Mouse (Mus musculus) 3T3-L1 (cell line): ENCODE data around the gene Gm20388.
A peak's percentile ranks its signal among the peaks of the same experiment; 100 is the strongest.

Source experiments
- DNase-seq: peaks from one replicate; pipeline ENCODE4 v3.0.0-alpha.2; 2015; ENCODE audit warnings: low read depth, low spot score

Gene Gm20388

GRCm38 (mm10) chr8:121740721-121741120 is 1830.1 kb downstream of the Gm20388 start:
- no peak for DNase-seq

GRCm38 (mm10) chr8:121749501-121749900 is 1838.9 kb downstream of the Gm20388 start:
- DNase-seq: no peak

- DNase-seq: no peak
Observed at GRCm38 (mm10) chr8:121750512-121750911, 1839.9 kb downstream of the Gm20388 start.

GRCm38 (mm10) chr8:121751407-121751806 is 1840.8 kb downstream of the Gm20388 start:
- peak; percentile 77 for DNase-seq

GRCm38 (mm10) chr8:121758470-121758869 is 1847.8 kb downstream of the Gm20388 start:
- DNase-seq: no peak

GRCm38 (mm10) chr8:121760484-121760883 is 1849.8 kb downstream of the Gm20388 start:
- no peak for DNase-seq

GRCm38 (mm10) chr8:121761480-121761879 is 1850.8 kb downstream of the Gm20388 start:
- DNase-seq: peak; percentile 38

- DNase-seq: no peak
Observed at GRCm38 (mm10) chr8:121762999-121763699, 1852.5 kb downstream of the Gm20388 start.

GRCm38 (mm10) chr8:121763700-121764013 is 1853.0 kb downstream of the Gm20388 start:
- no peak for DNase-seq

- no peak for DNase-seq
Observed at GRCm38 (mm10) chr8:121765594-121766138, 1855.0 kb downstream of the Gm20388 start.

- no peak for DNase-seq
Observed at GRCm38 (mm10) chr8:121769095-121769494, 1858.5 kb downstream of the Gm20388 start.

- no peak for DNase-seq
Observed at GRCm38 (mm10) chr8:121769621-121770020, 1859.0 kb downstream of the Gm20388 start.

GRCm38 (mm10) chr8:121770845-121771752 is 1860.5 kb downstream of the Gm20388 start:
- DNase-seq: no peak

GRCm38 (mm10) chr8:121773876-121774275 is 1863.2 kb downstream of the Gm20388 start:
- no peak for DNase-seq

- DNase-seq: no peak
Observed at GRCm38 (mm10) chr8:121782493-121782892, 1871.9 kb downstream of the Gm20388 start.

- DNase-seq: no peak
Observed at GRCm38 (mm10) chr8:121786542-121786941, 1875.9 kb downstream of the Gm20388 start.

- DNase-seq: no peak
Observed at GRCm38 (mm10) chr8:121788786-121789185, 1878.1 kb downstream of the Gm20388 start.

- no peak for DNase-seq
Observed at GRCm38 (mm10) chr8:121792159-121792558, 1881.5 kb downstream of the Gm20388 start.

- DNase-seq: no peak
Observed at GRCm38 (mm10) chr8:121792627-121793026, 1882.0 kb downstream of the Gm20388 start.

GRCm38 (mm10) chr8:121794151-121794550 is 1883.5 kb downstream of the Gm20388 start:
- DNase-seq: no peak

- no peak for DNase-seq
Observed at GRCm38 (mm10) chr8:121795461-121795860, 1884.8 kb downstream of the Gm20388 start.

- DNase-seq: no peak
Observed at GRCm38 (mm10) chr8:121796406-121796805, 1885.8 kb downstream of the Gm20388 start.

GRCm38 (mm10) chr8:121798401-121798800 is 1887.8 kb downstream of the Gm20388 start:
- DNase-seq: no peak
